Mouse (Mus musculus) erythroblast, adult 5-6 weeks (primary cell): ENCODE data around the gene Azgp1. TPM values are rescaled to one million over a fixed set of nuclear protein-coding genes. Genes with fewer than 3 reads are reported as not detected.
"Not testable (repeated sequence)": the region's sequence is repeated elsewhere in the genome, so short reads cannot be mapped to it uniquely, and the experiment has no call there.

Experiments
- ATAC-seq: replicated peaks from 2 replicates; pipeline ENCODE4 v1.8.0; 2016; ENCODE audit warnings: moderate number of reproducible peaks, mild to moderate bottlenecking, moderate TSS enrichment, inconsistent platforms; ENCODE audit not compliant: poor library complexity, low FRiP score, severe bottlenecking
- total RNA-seq, 2 experiments: library from RNA; stranded (forward) in 1 of 2; stranded (reverse) in 1 of 2; fragments of 150-400 nt in 1 of 2; fragments of 200-764, 138-1000 nt in 1 of 2; gene quantifications; 2 replicates each; pipeline versions ENCODE4 v1.2.3 to v1.2.4; 2015 to 2017; ENCODE audit warnings: low replicate concordance in 2 of 2

Gene Azgp1
- total RNA-seq, 2 experiments from 2014 or later, result not detected

DNA sequence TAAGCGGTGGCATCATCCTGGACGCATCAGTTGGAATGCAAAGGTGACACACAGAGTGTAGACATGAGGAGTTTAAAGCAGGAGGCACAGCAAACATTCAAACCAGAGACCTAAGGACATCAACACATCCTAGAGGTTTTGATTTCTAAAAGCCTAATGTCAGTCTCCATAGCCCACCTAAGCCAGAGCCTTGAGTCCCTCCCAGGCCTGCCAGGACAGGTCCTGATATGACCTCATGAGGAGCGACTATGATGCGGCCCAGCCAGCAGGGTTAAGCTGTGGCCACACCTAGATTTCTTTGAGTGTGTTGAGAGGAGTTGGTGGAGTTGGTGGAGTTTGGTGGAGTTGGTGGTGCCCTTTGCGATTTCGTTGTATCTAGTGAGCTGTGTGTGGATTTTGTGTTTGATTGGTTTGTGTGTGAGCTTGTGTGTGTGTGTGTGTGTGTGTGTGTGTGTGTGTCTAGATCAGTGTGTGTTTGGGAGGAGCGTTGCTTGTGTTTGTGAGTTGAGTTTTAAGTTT is 39.7 kb downstream of the Azgp1 start, which contains the start of the genes Smok3a and Smok3b:
TSS of gene Smok3a (plus strand) at position 301 of the 519 bp plus-strand sequence.
TSS of gene Smok3b (plus strand) at position 469 of the 519 bp plus-strand sequence.
- ATAC-seq, result not testable (repeated sequence)

Other genes starting within 250 kb of the Azgp1 start
- gene Nyap1, start 239.9 kb upstream of the Azgp1 start, total RNA-seq (2015; ENCODE audit: low replicate concordance), result 0.38 TPM in 1 of 2 replicates, not detected in the other
- gene Nyap1, start 239.9 kb upstream of the Azgp1 start, total RNA-seq (2017; ENCODE audit: low replicate concordance), result 0.84 and 1.4 TPM in 2 replicates
- 24.5 and 44.6 TPM in 2 replicates for gene Tsc22d4, start 235.8 kb upstream of the Azgp1 start, total RNA-seq (2015; ENCODE audit: low replicate concordance)
- 69.5 and 76.3 TPM in 2 replicates for gene Tsc22d4, start 235.8 kb upstream of the Azgp1 start, total RNA-seq (2017; ENCODE audit: low replicate concordance)
- 6.5 and 24.2 TPM in 2 replicates for gene Ppp1r35, start 202.7 kb upstream of the Azgp1 start, total RNA-seq (2015; ENCODE audit: low replicate concordance)
- gene Ppp1r35, start 202.7 kb upstream of the Azgp1 start, total RNA-seq (2017; ENCODE audit: low replicate concordance), result 6.4 and 12.0 TPM in 2 replicates
- 7.7 and 11.7 TPM in 2 replicates for gene Mepce, start 193.9 kb upstream of the Azgp1 start, total RNA-seq (2015; ENCODE audit: low replicate concordance)
- gene Mepce, start 193.9 kb upstream of the Azgp1 start, total RNA-seq (2017; ENCODE audit: low replicate concordance), result 4.8 and 14.4 TPM in 2 replicates
- 1.7 and 9.2 TPM in 2 replicates for gene Zcwpw1, start 193.7 kb upstream of the Azgp1 start, total RNA-seq (2015; ENCODE audit: low replicate concordance)
- gene Zcwpw1, start 193.7 kb upstream of the Azgp1 start, total RNA-seq (2017; ENCODE audit: low replicate concordance), result 5.5 and 6.1 TPM in 2 replicates
- gene Pilra, start 145.2 kb upstream of the Azgp1 start, total RNA-seq (2015; ENCODE audit: low replicate concordance), result 18.0 and 45.2 TPM in 2 replicates
- gene Pilra, start 145.2 kb upstream of the Azgp1 start, total RNA-seq (2017; ENCODE audit: low replicate concordance), result 13.0 and 21.6 TPM in 2 replicates
- 33.9 and 54.4 TPM in 2 replicates for gene Pilrb1, start 123.4 kb upstream of the Azgp1 start, total RNA-seq (2015; ENCODE audit: low replicate concordance)
- gene Pilrb1, start 123.4 kb upstream of the Azgp1 start, total RNA-seq (2017; ENCODE audit: low replicate concordance), result 17.3 and 18.4 TPM in 2 replicates
- 45.1 and 49.0 TPM in 2 replicates for gene Pilrb2, start 109.7 kb upstream of the Azgp1 start, total RNA-seq (2015; ENCODE audit: low replicate concordance)
- 12.4 and 30.1 TPM in 2 replicates for gene Pilrb2, start 109.7 kb upstream of the Azgp1 start, total RNA-seq (2017; ENCODE audit: low replicate concordance)
- gene Cyp3a13, start 59.9 kb upstream of the Azgp1 start, total RNA-seq (2015; ENCODE audit: low replicate concordance), result not detected in 2 replicates
- 0.09 TPM in 1 of 2 replicates, not detected in the other for gene Cyp3a13, start 59.9 kb upstream of the Azgp1 start, total RNA-seq (2017; ENCODE audit: low replicate concordance)
- not detected in 2 replicates for gene Gjc3, start 18.4 kb upstream of the Azgp1 start, total RNA-seq (2015; ENCODE audit: low replicate concordance)
- gene Gjc3, start 18.4 kb upstream of the Azgp1 start, total RNA-seq (2017; ENCODE audit: low replicate concordance), result not detected in 2 replicates
- not detected in 2 replicates for gene Smok3a, start 39.7 kb downstream of the Azgp1 start, total RNA-seq (2015; ENCODE audit: low replicate concordance)
- 0.09 TPM in 1 of 2 replicates, not detected in the other for gene Smok3a, start 39.7 kb downstream of the Azgp1 start, total RNA-seq (2017; ENCODE audit: low replicate concordance)
- gene Smok3b, start 39.9 kb downstream of the Azgp1 start, total RNA-seq (2015; ENCODE audit: low replicate concordance), result not detected in 2 replicates
- not detected in 2 replicates for gene Smok3b, start 39.9 kb downstream of the Azgp1 start, total RNA-seq (2017; ENCODE audit: low replicate concordance)
- gene Smok3c, start 71.7 kb downstream of the Azgp1 start, total RNA-seq (2015; ENCODE audit: low replicate concordance), result not detected in 2 replicates
- not detected in 2 replicates for gene Smok3c, start 71.7 kb downstream of the Azgp1 start, total RNA-seq (2017; ENCODE audit: low replicate concordance)
- gene Zkscan1, start 103.6 kb downstream of the Azgp1 start, total RNA-seq (2015; ENCODE audit: low replicate concordance), result 10.0 and 15.7 TPM in 2 replicates
- 11.1 and 16.9 TPM in 2 replicates for gene Zkscan1, start 103.6 kb downstream of the Azgp1 start, total RNA-seq (2017; ENCODE audit: low replicate concordance)
- gene Zscan21, start 135.4 kb downstream of the Azgp1 start, total RNA-seq (2015; ENCODE audit: low replicate concordance), result 3.8 and 9.2 TPM in 2 replicates
- gene Zscan21, start 135.4 kb downstream of the Azgp1 start, total RNA-seq (2017; ENCODE audit: low replicate concordance), result 6.8 and 13.2 TPM in 2 replicates
- 0.77 TPM in 1 of 2 replicates, not detected in the other for gene Zfp113, start 174.2 kb downstream of the Azgp1 start, total RNA-seq (2015; ENCODE audit: low replicate concordance)
- gene Zfp113, start 174.2 kb downstream of the Azgp1 start, total RNA-seq (2017; ENCODE audit: low replicate concordance), result 2.6 and 5.4 TPM in 2 replicates
- 23.0 and 62.8 TPM in 2 replicates for gene Cops6, start 179.6 kb downstream of the Azgp1 start, total RNA-seq (2015; ENCODE audit: low replicate concordance)
- gene Cops6, start 179.6 kb downstream of the Azgp1 start, total RNA-seq (2017; ENCODE audit: low replicate concordance), result 17.0 and 19.7 TPM in 2 replicates
- 4.8 and 5.6 TPM in 2 replicates for gene Ap4m1, start 190.5 kb downstream of the Azgp1 start, total RNA-seq (2015; ENCODE audit: low replicate concordance)
- gene Ap4m1, start 190.5 kb downstream of the Azgp1 start, total RNA-seq (2017; ENCODE audit: low replicate concordance), result 7.9 and 12.5 TPM in 2 replicates
- 78.0 and 100 TPM in 2 replicates for gene Mcm7, start 190.9 kb downstream of the Azgp1 start, total RNA-seq (2015; ENCODE audit: low replicate concordance)
- gene Mcm7, start 190.9 kb downstream of the Azgp1 start, total RNA-seq (2017; ENCODE audit: low replicate concordance), result 155 and 180 TPM in 2 replicates
- 10.6 and 16.9 TPM in 2 replicates for gene Taf6, start 205.9 kb downstream of the Azgp1 start, total RNA-seq (2015; ENCODE audit: low replicate concordance)
- gene Taf6, start 205.9 kb downstream of the Azgp1 start, total RNA-seq (2017; ENCODE audit: low replicate concordance), result 10.9 and 11.5 TPM in 2 replicates
- 7.3 and 12.1 TPM in 2 replicates for gene Cnpy4, start 206.0 kb downstream of the Azgp1 start, total RNA-seq (2015; ENCODE audit: low replicate concordance)
- 6.3 and 13.1 TPM in 2 replicates for gene Cnpy4, start 206.0 kb downstream of the Azgp1 start, total RNA-seq (2017; ENCODE audit: low replicate concordance)
- 1.0 TPM in 1 of 2 replicates, not detected in the other for gene Mblac1, start 212.8 kb downstream of the Azgp1 start, total RNA-seq (2015; ENCODE audit: low replicate concordance)
- gene Mblac1, start 212.8 kb downstream of the Azgp1 start, total RNA-seq (2017; ENCODE audit: low replicate concordance), result 2.2 and 2.5 TPM in 2 replicates
- not detected in 2 replicates for gene Nxpe5, start 244.4 kb downstream of the Azgp1 start, total RNA-seq (2015; ENCODE audit: low replicate concordance)
- not detected in 2 replicates for gene Nxpe5, start 244.4 kb downstream of the Azgp1 start, total RNA-seq (2017; ENCODE audit: low replicate concordance)